Mouse (Mus musculus) liver, embryonic 16.5 days (tissue): ENCODE data around the gene Mrpl21. TPM values are rescaled to one million over a fixed set of nuclear protein-coding genes. Genes with fewer than 3 reads are reported as not detected.
A peak's percentile ranks its signal among the peaks of the same experiment; 100 is the strongest.

Source experiments
- ATAC-seq: fragments of 200-750 bp; cut with Nextera tagmentation; 2 replicates; pipeline ENCODE4 v1.8.0; 2017; ENCODE audit warnings: low read depth, mild to moderate bottlenecking, moderate number of reproducible peaks, moderate library complexity
- H3K27ac ChIP-seq: fragments of 300-500 bp; sonication (generic); 2 replicates; pipeline ENCODE4 v1.5.1; 2014; ENCODE audit warnings: mild to moderate bottlenecking, low read length
- H3K27me3 ChIP-seq: fragments of 300-500 bp; sonication (generic); 2 replicates; pipeline ENCODE4 v1.6.1; 2014; ENCODE audit warnings: low read depth, low read length, mixed read lengths; ENCODE audit not compliant: control insufficient read depth, insufficient read depth
- H3K36me3 ChIP-seq: fragments of 300-500 bp; sonication (generic); 2 replicates; pipeline ENCODE4 v1.6.1; 2014; ENCODE audit warnings: mild to moderate bottlenecking; ENCODE audit not compliant: control insufficient read depth, insufficient read depth
- H3K4me1 ChIP-seq: fragments of 300-500 bp; sonication (generic); 2 replicates; pipeline ENCODE4 v1.6.1; 2014; ENCODE audit warnings: low read depth, low read length, mixed read lengths; ENCODE audit not compliant: control insufficient read depth
- H3K4me2 ChIP-seq: fragments of 300-500 bp; sonication (generic); 2 replicates; pipeline ENCODE4 v1.6.1; 2014; ENCODE audit warnings: low read depth, low read length, mixed read lengths
- H3K4me3 ChIP-seq: fragments of 300-500 bp; sonication (generic); 2 replicates; pipeline ENCODE4 v1.5.1; 2014; ENCODE audit warnings: low read depth, mild to moderate bottlenecking, low read length
- H3K9ac ChIP-seq: fragments of 300-500 bp; sonication (generic); 2 replicates; pipeline ENCODE4 v1.6.1; 2014; ENCODE audit warnings: low read depth, low read length
- H3K9me3 ChIP-seq: fragments of 300-500 bp; sonication (generic); replicated peaks from 2 replicates; pipeline ENCODE4 v1.6.1; 2016; ENCODE audit warnings: low read length; ENCODE audit not compliant: control insufficient read depth
- WGBS: fragments of 180-500 bp; shearing (Covaris S2); extraction: QIAGEN DNeasy Blood & Tissue Kit; methylation state at CpG from one replicate; pipeline ENCODE4 v1.1.7; 2014; ENCODE audit not compliant: insufficient replicate concordance; 5-methylcytosine and 5-hydroxymethylcytosine counted together
- polyA plus RNA-seq: library from polyadenylated mRNA; unstranded; fragments of >200 nt; fragmentation: Nextera tagmentation; extraction: Ambion mirVana; gene quantifications from 2 replicates; pipeline ENCODE4 v1.2.1, GENCODE M21; 2015

Gene Mrpl21
- polyA plus RNA-seq, 1 experiment from 2014 or later: 45.4 TPM

- no peak overlapping the region for H3K9ac ChIP-seq
- no peak overlapping the region for H3K4me2 ChIP-seq
- no peak for ATAC-seq
- 83% methylated on average over 4 of the region's 4 CpGs for WGBS
- H3K36me3 ChIP-seq: peaks cover 9% of the 10 kb centered on the region
- no peak overlapping the region for H3K4me3 ChIP-seq
- H3K4me1 ChIP-seq: no peaks in the 10 kb centered on the region
- no peaks in the 10 kb centered on the region for H3K9me3 ChIP-seq
- H3K27ac ChIP-seq: no peak overlapping the region
- H3K27me3 ChIP-seq: no peaks in the 10 kb centered on the region
Measured at GRCm38 (mm10) chr19:3266676-3267075, 16.0 kb upstream of the Mrpl21 start.

GRCm38 (mm10) chr19:3267340-3267739 is 15.4 kb upstream of the Mrpl21 start:
- 70% methylated on average over 4 of the region's 4 CpGs for WGBS
- Histone ChIP-seq H3K36me3 (peaks cover 9% of the 10 kb centered on the region), H3K9ac (no peak overlapping the region), H3K4me1 (no peaks in the 10 kb centered on the region), H3K9me3 (no peaks in the 10 kb centered on the region), H3K4me2 (no peak overlapping the region), H3K27me3 (no peaks in the 10 kb centered on the region), H3K4me3 (no peak overlapping the region), H3K27ac (no peak overlapping the region)
- no peak for ATAC-seq

- Histone ChIP-seq H3K27ac (no peak overlapping the region), H3K9me3 (no peaks in the 10 kb centered on the region), H3K36me3 (peaks cover 13% of the 10 kb centered on the region), H3K4me1 (no peaks in the 10 kb centered on the region), H3K4me2 (no peak overlapping the region), H3K9ac (no peak overlapping the region), H3K4me3 (no peak overlapping the region), H3K27me3 (no peaks in the 10 kb centered on the region)
- WGBS: 77% methylated on average over 17 of the region's 17 CpGs
- ATAC-seq: no peak
Measured at GRCm38 (mm10) chr19:3268218-3268980, 14.3 kb upstream of the Mrpl21 start.

GRCm38 (mm10) chr19:3269279-3269678 is 13.4 kb upstream of the Mrpl21 start:
- Histone ChIP-seq H3K9me3 (no peaks in the 10 kb centered on the region), H3K4me1 (no peaks in the 10 kb centered on the region), H3K27ac (no peak overlapping the region), H3K4me2 (no peak overlapping the region), H3K4me3 (no peak overlapping the region), H3K9ac (no peak overlapping the region), H3K27me3 (no peaks in the 10 kb centered on the region), H3K36me3 (peaks cover 13% of the 10 kb centered on the region)
- no peak for ATAC-seq
- 71% methylated on average over 9 of the region's 9 CpGs for WGBS

- ATAC-seq: no peak
- Histone ChIP-seq H3K36me3 (peaks cover 13% of the 10 kb centered on the region), H3K9me3 (no peaks in the 10 kb centered on the region), H3K4me1 (no peaks in the 10 kb centered on the region), H3K9ac (no peak overlapping the region), H3K27me3 (no peaks in the 10 kb centered on the region), H3K4me3 (no peak overlapping the region), H3K27ac (no peak overlapping the region), H3K4me2 (no peak overlapping the region)
- WGBS: 79% methylated on average over 6 of the region's 6 CpGs
Measured at GRCm38 (mm10) chr19:3269803-3270202, 12.9 kb upstream of the Mrpl21 start.

GRCm38 (mm10) chr19:3271366-3271765 is 11.3 kb upstream of the Mrpl21 start:
- H3K4me1 ChIP-seq: no peaks in the 10 kb centered on the region
- H3K9ac ChIP-seq: no peak overlapping the region
- no peak overlapping the region for H3K27ac ChIP-seq
- no peaks in the 10 kb centered on the region for H3K9me3 ChIP-seq
- no peak overlapping the region for H3K4me2 ChIP-seq
- H3K4me3 ChIP-seq: no peak overlapping the region
- H3K27me3 ChIP-seq: no peaks in the 10 kb centered on the region
- ATAC-seq: no peak
- H3K36me3 ChIP-seq: peaks cover 13% of the 10 kb centered on the region
- 70% methylated on average over 6 of the region's 6 CpGs for WGBS

- no peak overlapping the region for H3K4me2 ChIP-seq
- H3K4me3 ChIP-seq: no peak overlapping the region
- no peaks in the 10 kb centered on the region for H3K9me3 ChIP-seq
- no peaks in the 10 kb centered on the region for H3K27me3 ChIP-seq
- 77% methylated on average over 9 of the region's 9 CpGs for WGBS
- no peaks in the 10 kb centered on the region for H3K4me1 ChIP-seq
- H3K36me3 ChIP-seq: peaks cover 8% of the 10 kb centered on the region
- no peak overlapping the region for H3K27ac ChIP-seq
- no peak for ATAC-seq
- no peak overlapping the region for H3K9ac ChIP-seq
Measured at GRCm38 (mm10) chr19:3273331-3273730, 9.4 kb upstream of the Mrpl21 start.

- Histone ChIP-seq H3K4me2 (no peak overlapping the region), H3K27ac (no peak overlapping the region), H3K27me3 (no peaks in the 10 kb centered on the region), H3K9me3 (no peaks in the 10 kb centered on the region), H3K4me3 (no peak overlapping the region), H3K4me1 (no peaks in the 10 kb centered on the region), H3K36me3 (peaks cover 5% of the 10 kb centered on the region; the same call in 1 of the 2 replicates), H3K9ac (no peak overlapping the region)
- ATAC-seq: no peak
- WGBS: 70% methylated on average over 3 of the region's 3 CpGs
Measured at GRCm38 (mm10) chr19:3275744-3276365, 6.8 kb upstream of the Mrpl21 start.

- H3K4me3 ChIP-seq: peak overlapping the region; percentile 92
- no peaks in the 10 kb centered on the region for H3K9me3 ChIP-seq
- H3K27ac ChIP-seq: no peak overlapping the region
- WGBS: 39% methylated on average over 4 of the region's 4 CpGs
- H3K36me3 ChIP-seq: peaks cover 2% of the 10 kb centered on the region; the same call in 1 of the 2 replicates
- no peak for ATAC-seq
- peaks cover 12% of the 10 kb centered on the region for H3K4me1 ChIP-seq
- H3K4me2 ChIP-seq: peak overlapping the region; percentile 90
- peak overlapping the region; percentile 77 for H3K9ac ChIP-seq
- no peaks in the 10 kb centered on the region for H3K27me3 ChIP-seq
Measured at GRCm38 (mm10) chr19:3281886-3282285, 815 bp upstream of the Mrpl21 start.
